Mouse (Mus musculus) erythroblast, adult 5-6 weeks (primary cell): ENCODE measurements around the gene Fbxl21. TPM values are rescaled to one million over a fixed set of nuclear protein-coding genes. Genes with fewer than 3 reads are reported as not detected.

Experiments
- ATAC-seq: replicated peaks from 2 replicates; pipeline ENCODE4 v1.8.0; 2016; ENCODE audit warnings: moderate number of reproducible peaks, mild to moderate bottlenecking, moderate TSS enrichment, inconsistent platforms; ENCODE audit not compliant: poor library complexity, low FRiP score, severe bottlenecking
- total RNA-seq, 2 experiments: library from RNA; stranded (forward) in 1 of 2; stranded (reverse) in 1 of 2; fragments of 150-400 nt in 1 of 2; fragments of 200-764, 138-1000 nt in 1 of 2; gene quantifications; 2 replicates each; pipeline versions ENCODE4 v1.2.3 to v1.2.4; 2015 to 2017; ENCODE audit warnings: low replicate concordance in 2 of 2

The Fbxl21 gene
- total RNA-seq, 2 experiments from 2014 or later = not detected

- no peak for ATAC-seq
These were observed 52.8 kb downstream of the Fbxl21 start for GRCm38 (mm10) chr13:56575074-56575473.

- no peak for ATAC-seq
These were observed 53.5 kb downstream of the Fbxl21 start for GRCm38 (mm10) chr13:56575701-56576321.

GRCm38 (mm10) chr13:56578097-56578496, 55.8 kb downstream of the Fbxl21 start:
- ATAC-seq = no peak

- ATAC-seq = no peak
These were observed 58.2 kb downstream of the Fbxl21 start for GRCm38 (mm10) chr13:56580450-56580849.

- no peak for ATAC-seq
These were observed 59.2 kb downstream of the Fbxl21 start for GRCm38 (mm10) chr13:56581512-56581911.

- no peak for ATAC-seq
These were observed 59.7 kb downstream of the Fbxl21 start for GRCm38 (mm10) chr13:56581961-56582434.

- no peak for ATAC-seq
These were observed 60.4 kb downstream of the Fbxl21 start for GRCm38 (mm10) chr13:56582720-56583119.

- no peak for ATAC-seq
These were observed 63.8 kb downstream of the Fbxl21 start for GRCm38 (mm10) chr13:56586046-56586445.

Other genes starting within 250 kb of the Fbxl21 start
- gene Cxcl14, start 225.9 kb upstream of the Fbxl21 start, total RNA-seq (2015; ENCODE audit: low replicate concordance) = 0.84 TPM in 1 of 2 replicates, not detected in the other
- gene Cxcl14, start 225.9 kb upstream of the Fbxl21 start, total RNA-seq (2017; ENCODE audit: low replicate concordance) = 0.42 and 0.51 TPM in 2 replicates
- not detected in 2 replicates for gene Gm3045, start 95.9 kb upstream of the Fbxl21 start, total RNA-seq (2015; ENCODE audit: low replicate concordance)
- gene Gm3045, start 95.9 kb upstream of the Fbxl21 start, total RNA-seq (2017; ENCODE audit: low replicate concordance) = not detected in 2 replicates
- not detected in 2 replicates for gene Slc25a48, start 84.1 kb upstream of the Fbxl21 start, total RNA-seq (2015; ENCODE audit: low replicate concordance)
- gene Slc25a48, start 84.1 kb upstream of the Fbxl21 start, total RNA-seq (2017; ENCODE audit: low replicate concordance) = not detected in 2 replicates
- gene Il9, start 40.2 kb upstream of the Fbxl21 start, total RNA-seq (2015; ENCODE audit: low replicate concordance) = not detected in 2 replicates
- gene Il9, start 40.2 kb upstream of the Fbxl21 start, total RNA-seq (2017; ENCODE audit: low replicate concordance) = not detected in 2 replicates
- not detected in 2 replicates for gene Lect2, start 26.0 kb downstream of the Fbxl21 start, total RNA-seq (2015; ENCODE audit: low replicate concordance)
- not detected in 2 replicates for gene Lect2, start 26.0 kb downstream of the Fbxl21 start, total RNA-seq (2017; ENCODE audit: low replicate concordance)
- 20.4 and 25.7 TPM in 2 replicates for gene Tgfbi, start 87.1 kb downstream of the Fbxl21 start, total RNA-seq (2015; ENCODE audit: low replicate concordance)
- gene Tgfbi, start 87.1 kb downstream of the Fbxl21 start, total RNA-seq (2017; ENCODE audit: low replicate concordance) = 20.8 and 27.5 TPM in 2 replicates
- 9.4 and 11.0 TPM in 2 replicates for gene Smad5, start 180.5 kb downstream of the Fbxl21 start, total RNA-seq (2015; ENCODE audit: low replicate concordance)
- 2.4 and 6.7 TPM in 2 replicates for gene Smad5, start 180.5 kb downstream of the Fbxl21 start, total RNA-seq (2017; ENCODE audit: low replicate concordance)
- gene Gm45623, start 231.4 kb downstream of the Fbxl21 start, total RNA-seq (2015; ENCODE audit: low replicate concordance) = not detected in 2 replicates
- gene Gm45623, start 231.4 kb downstream of the Fbxl21 start, total RNA-seq (2017; ENCODE audit: low replicate concordance) = not detected in 2 replicates